In the genomic region with DNA sequence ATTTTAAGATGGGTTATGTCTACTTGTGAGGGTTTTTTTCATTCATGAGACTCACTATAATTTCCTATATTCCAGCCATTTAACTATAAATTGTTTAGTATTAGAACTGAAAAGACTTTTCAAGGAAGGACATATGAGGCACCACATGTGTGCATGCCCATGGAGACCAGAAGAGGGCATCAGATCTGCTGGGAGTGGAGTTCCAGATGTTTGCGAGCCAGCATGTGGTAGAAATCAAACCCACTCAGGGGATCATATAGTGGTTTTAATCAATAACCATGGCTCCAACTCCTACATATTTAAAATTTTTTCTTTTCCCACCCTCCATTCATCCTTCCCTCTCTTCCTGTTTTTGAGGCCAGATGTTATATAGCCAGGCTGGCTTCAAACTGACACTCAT, we compare ENCODE assay signal across 12 mouse cellular contexts. TPM values are rescaled to one million over a fixed set of nuclear protein-coding genes. Genes with fewer than 3 reads are reported as not detected.
DNase-seq lines count a peak whose midpoint lies in the region; ATAC-seq and TF ChIP-seq lines count a peak whose summit lies in the region.
"Had no signal": no experiment of that assay in that cellular context is flagged by ENCODE, and none has a peak within 500 bp of the region (broad histone marks: within the 10 kb centered on the region; RNA-seq: fewer than 3 reads in every experiment).

No protein-coding gene starts in this region.

- TF ChIP-seq POLR2A in brain, embryonic 14.5 days (IDR thresholded peaks at IDR 0.05; ENCODE audit: borderline replicate concordance, extremely low read depth, insufficient read depth, insufficient read length, poor library complexity, severe bottlenecking) = no peak
- no peak for TF ChIP-seq POLR2A in small intestine, adult 2 months (IDR thresholded peaks at IDR 0.05; ENCODE audit: low read depth, low read length)

- H3K27me3 ChIP-seq in forebrain, postnatal 0 days (ENCODE audit: insufficient read depth, low read length) = no peaks in the 10 kb centered on the region
- H3K27me3 ChIP-seq in forebrain, embryonic 14.5 days (replicated peaks; ENCODE audit: control insufficient read depth, insufficient read depth, low read length) = no peaks in the 10 kb centered on the region
- no peaks in the 10 kb centered on the region for H3K27me3 ChIP-seq in lung, embryonic 14.5 days (ENCODE audit: insufficient read depth, low read length)
- no peaks in the 10 kb centered on the region for H3K27me3 ChIP-seq in small intestine, adult 2 months (ENCODE audit: control insufficient read depth, insufficient read depth, low read length)
- no peaks in the 10 kb centered on the region for H3K27me3 ChIP-seq in heart, embryonic 11.5 days (ENCODE audit: control insufficient read depth, insufficient read depth, low read length)
- H3K27me3 ChIP-seq: limb, embryonic 12.5 days had no signal

- no peak for DNase-seq in forebrain, postnatal 0 days
- no peak for DNase-seq in forebrain, embryonic 14.5 days (ENCODE audit: low spot score)
- peak; percentile 49 for DNase-seq in lung, embryonic 14.5 days
- no peak for DNase-seq in lung, postnatal 10 days
- no peak for DNase-seq in brain, embryonic 14.5 days (ENCODE audit: low read depth)
- DNase-seq: cerebellum, adult 18-20 months had no signal

- ATAC-seq in forebrain, postnatal 0 days = no peak
- ATAC-seq in forebrain, embryonic 14.5 days = no peak
- ATAC-seq in lung, embryonic 14.5 days (ENCODE audit: insufficient read depth) = no peak
- no peak for ATAC-seq in heart, embryonic 11.5 days (replicated peaks; ENCODE audit: insufficient number of reproducible peaks, low FRiP score, low TSS enrichment)
- ATAC-seq in monocyte, adult 5-6 weeks (replicated peaks; ENCODE audit: insufficient number of reproducible peaks, low FRiP score, low TSS enrichment, poor library complexity, severe bottlenecking) = no peak

- WGBS in forebrain, postnatal 0 days = 43% methylated on average over 1 of the region's 1 CpGs
- 67% methylated on average over 1 of the region's 1 CpGs for WGBS in forebrain, embryonic 14.5 days
- WGBS in lung, embryonic 14.5 days = 46% methylated on average over 1 of the region's 1 CpGs
- 22% methylated on average over 1 of the region's 1 CpGs for WGBS in small intestine, adult 2 months
- 45% methylated on average over 1 of the region's 1 CpGs for WGBS in heart, embryonic 11.5 days (ENCODE audit: insufficient replicate concordance)

- H3K27ac ChIP-seq in forebrain, postnatal 0 days (ENCODE audit: low read depth, low read length) = no peak overlapping the region
- H3K27ac ChIP-seq in forebrain, embryonic 14.5 days (ENCODE audit: low read depth, low read length) = no peak overlapping the region
- no peak overlapping the region for H3K27ac ChIP-seq in lung, embryonic 14.5 days (ENCODE audit: low read depth)
- no peak overlapping the region for H3K27ac ChIP-seq in small intestine, adult 2 months (ENCODE audit: insufficient read depth, low read depth, low read length)
- no peak overlapping the region for H3K27ac ChIP-seq in heart, embryonic 11.5 days (ENCODE audit: low read depth, low read length)
- H3K27ac ChIP-seq: limb, embryonic 12.5 days had no signal

- H3K36me3 ChIP-seq in forebrain, postnatal 0 days (ENCODE audit: insufficient read depth) = no peaks in the 10 kb centered on the region
- no peaks in the 10 kb centered on the region for H3K36me3 ChIP-seq in forebrain, embryonic 14.5 days (ENCODE audit: control insufficient read depth, insufficient read depth, low read length)
- no peaks in the 10 kb centered on the region for H3K36me3 ChIP-seq in lung, embryonic 14.5 days (ENCODE audit: insufficient read depth)
- H3K36me3 ChIP-seq in small intestine, adult 2 months (ENCODE audit: control insufficient read depth, insufficient read depth, low read length) = no peaks in the 10 kb centered on the region
- H3K36me3 ChIP-seq in heart, embryonic 11.5 days (ENCODE audit: control insufficient read depth, insufficient read depth, low read length) = no peaks in the 10 kb centered on the region
- H3K36me3 ChIP-seq: limb, embryonic 12.5 days had no signal

- H3K4me1 ChIP-seq in forebrain, postnatal 0 days (ENCODE audit: insufficient read depth) = no peaks in the 10 kb centered on the region
- H3K4me1 ChIP-seq in forebrain, embryonic 14.5 days (ENCODE audit: control insufficient read depth, insufficient read depth, low read length) = no peaks in the 10 kb centered on the region
- no peaks in the 10 kb centered on the region for H3K4me1 ChIP-seq in lung, embryonic 14.5 days (ENCODE audit: insufficient read depth)
- no peaks in the 10 kb centered on the region for H3K4me1 ChIP-seq in small intestine, adult 2 months (ENCODE audit: control insufficient read depth, insufficient read depth, insufficient read length, low read length)
- H3K4me1 ChIP-seq in heart, embryonic 11.5 days (ENCODE audit: control insufficient read depth, insufficient read depth, low read length) = no peaks in the 10 kb centered on the region

- no peaks in the 10 kb centered on the region for H3K9me3 ChIP-seq in forebrain, postnatal 0 days (ENCODE audit: low read length)
- no peaks in the 10 kb centered on the region for H3K9me3 ChIP-seq in forebrain, embryonic 14.5 days (replicated peaks; ENCODE audit: control insufficient read depth, low read length)
- H3K9me3 ChIP-seq in lung, embryonic 14.5 days (ENCODE audit: low read depth, low read length) = no peaks in the 10 kb centered on the region
- no peaks in the 10 kb centered on the region for H3K9me3 ChIP-seq in heart, embryonic 11.5 days (replicated peaks; ENCODE audit: control insufficient read depth, low read length)
- H3K9me3 ChIP-seq: limb, embryonic 12.5 days had no signal

- no peak overlapping the region for H3K9ac ChIP-seq in forebrain, postnatal 0 days
- no peak overlapping the region for H3K9ac ChIP-seq in forebrain, embryonic 14.5 days (ENCODE audit: low read length)
- H3K9ac ChIP-seq in lung, embryonic 14.5 days = no peak overlapping the region
- no peak overlapping the region for H3K9ac ChIP-seq in heart, embryonic 11.5 days (ENCODE audit: low read depth, low read length)
- H3K9ac ChIP-seq: limb, embryonic 12.5 days had no signal

- peak; percentile 12; the same call in 1 of the 2 replicates for TF ChIP-seq CTCF in forebrain, postnatal 0 days (IDR thresholded peaks at IDR 0.05; ENCODE audit: low read depth)
- peak; percentile 51 for TF ChIP-seq CTCF in lung, embryonic 14.5 days (IDR thresholded peaks at IDR 0.05; ENCODE audit: low read depth)
- peak; percentile 26; the same call in 1 of the 2 replicates for TF ChIP-seq CTCF in brain, embryonic 14.5 days (IDR thresholded peaks at IDR 0.05; ENCODE audit: borderline replicate concordance, extremely low read depth, insufficient read depth, insufficient read length)
- peak; percentile 29; the same call in 1 of the 2 replicates for TF ChIP-seq CTCF in small intestine, adult 2 months (IDR thresholded peaks at IDR 0.05; ENCODE audit: extremely low read depth, insufficient read length, insufficient replicate concordance, low read depth, low read length)

- H3K4me2 ChIP-seq in forebrain, postnatal 0 days (ENCODE audit: low read depth) = no peak overlapping the region
- H3K4me2 ChIP-seq in forebrain, embryonic 14.5 days (ENCODE audit: low read length) = no peak overlapping the region
- no peak overlapping the region for H3K4me2 ChIP-seq in lung, embryonic 14.5 days
- H3K4me2 ChIP-seq in heart, embryonic 11.5 days = no peak overlapping the region
- H3K4me2 ChIP-seq: limb, embryonic 12.5 days; midbrain, embryonic 11.5 days had no signal

- no peak overlapping the region for H3K4me3 ChIP-seq in forebrain, postnatal 0 days (ENCODE audit: low read depth, low read length)
- H3K4me3 ChIP-seq in forebrain, embryonic 14.5 days (ENCODE audit: low read depth, low read length) = no peak overlapping the region
- no peak overlapping the region for H3K4me3 ChIP-seq in lung, embryonic 14.5 days (ENCODE audit: low read depth, low read length)
- no peak overlapping the region for H3K4me3 ChIP-seq in small intestine, adult 2 months (ENCODE audit: low read depth, low read length)
- H3K4me3 ChIP-seq in heart, embryonic 11.5 days (ENCODE audit: low read depth, low read length) = no peak overlapping the region
- H3K4me3 ChIP-seq: limb, embryonic 12.5 days had no signal

RNA-seq across cellular contexts. Expression of a gene that starts 15.3 kb away (rescaled TPM):
- total RNA-seq in forebrain, postnatal 0 days (2014; rRNA removed) = 4.3 and 4.6 TPM in 2 replicates
- polyA plus RNA-seq in forebrain, postnatal 0 days (2015; fragmentation: Nextera tagmentation; extraction: Ambion mirVana) = 2.1 and 2.3 TPM in 2 replicates
- polyA plus RNA-seq in forebrain, embryonic 14.5 days (2014; fragmentation: Nextera tagmentation; extraction: Ambion mirVana) = 1.4 and 1.8 TPM in 2 replicates
- polyA plus RNA-seq in lung, embryonic 14.5 days (2014; fragmentation: Nextera tagmentation; extraction: Ambion mirVana) = 1.4 and 1.5 TPM in 2 replicates
- polyA plus RNA-seq in brain, embryonic 14.5 days (2012; rRNA removed) = 3.0 and 3.6 TPM in 2 replicates
- polyA plus RNA-seq in small intestine, adult 2 months (2012; rRNA removed) = 0.72 and 0.96 TPM in 2 replicates
- polyA plus RNA-seq in heart, embryonic 11.5 days (2014; fragmentation: Nextera tagmentation; extraction: Ambion mirVana) = 0.87 and 0.94 TPM in 2 replicates
- 0.29 to 1.1 TPM (median 0.32 TPM) in 3 replicates for total RNA-seq in monocyte, adult 5-6 weeks (2017)

RNA-seq across cellular contexts. Expression of a gene that starts 56.3 kb away (rescaled TPM):
- total RNA-seq in forebrain, postnatal 0 days (2014; rRNA removed) = 12.9 and 15.4 TPM in 2 replicates
- polyA plus RNA-seq in forebrain, postnatal 0 days (2015; fragmentation: Nextera tagmentation; extraction: Ambion mirVana) = 18.0 and 20.2 TPM in 2 replicates
- polyA plus RNA-seq in forebrain, embryonic 14.5 days (2014; fragmentation: Nextera tagmentation; extraction: Ambion mirVana) = 5.5 and 8.4 TPM in 2 replicates
- 1.6 and 2.2 TPM in 2 replicates for polyA plus RNA-seq in lung, embryonic 14.5 days (2014; fragmentation: Nextera tagmentation; extraction: Ambion mirVana)
- polyA plus RNA-seq in brain, embryonic 14.5 days (2012; rRNA removed) = 1.7 and 2.7 TPM in 2 replicates
- 0.15 and 0.80 TPM in 2 replicates for polyA plus RNA-seq in small intestine, adult 2 months (2012; rRNA removed)
- 0.29 and 0.56 TPM in 2 replicates for polyA plus RNA-seq in heart, embryonic 11.5 days (2014; fragmentation: Nextera tagmentation; extraction: Ambion mirVana)
- total RNA-seq in monocyte, adult 5-6 weeks (2017) = not detected in 3 replicates
- total RNA-seq: hematopoietic stem cell, adult 5-6 weeks had no signal

RNA-seq across cellular contexts. Expression of a gene that starts 56.8 kb away (rescaled TPM):
- total RNA-seq in forebrain, postnatal 0 days (2014; rRNA removed) = 5.5 and 14.3 TPM in 2 replicates
- 2.3 and 3.4 TPM in 2 replicates for polyA plus RNA-seq in forebrain, postnatal 0 days (2015; fragmentation: Nextera tagmentation; extraction: Ambion mirVana)
- polyA plus RNA-seq in forebrain, embryonic 14.5 days (2014; fragmentation: Nextera tagmentation; extraction: Ambion mirVana) = 2.2 and 3.5 TPM in 2 replicates
- 23.8 and 23.9 TPM in 2 replicates for polyA plus RNA-seq in lung, embryonic 14.5 days (2014; fragmentation: Nextera tagmentation; extraction: Ambion mirVana)
- polyA plus RNA-seq in brain, embryonic 14.5 days (2012; rRNA removed) = 2.4 and 5.2 TPM in 2 replicates
- polyA plus RNA-seq in small intestine, adult 2 months (2012; rRNA removed) = 6.2 and 7.5 TPM in 2 replicates
- 38.2 and 39.2 TPM in 2 replicates for polyA plus RNA-seq in heart, embryonic 11.5 days (2014; fragmentation: Nextera tagmentation; extraction: Ambion mirVana)
- 24.6 to 31.2 TPM (median 27.4 TPM) in 3 replicates for total RNA-seq in monocyte, adult 5-6 weeks (2017)
